Mouse (Mus musculus): ENCODE results near the gene Adgra1. TPM values are rescaled to one million over a fixed set of nuclear protein-coding genes. Genes with fewer than 3 reads are reported as not detected.

The Adgra1 gene
- total RNA-seq (2021) = 10 to 100 TPM; 45.8 to 48.8 TPM
- long read RNA-seq, experiment 1, full-length matches to known transcripts = 14 of 31 reads
- long read RNA-seq, experiment 1, partial matches to known transcripts = 12 of 31 reads
- long read RNA-seq, experiment 1, other reads (novel, unspliced or antisense) = 5 of 31 reads
- long read RNA-seq, experiment 2, full-length matches to known transcripts = 11 of 30 reads
- long read RNA-seq, experiment 2, partial matches to known transcripts = 15 of 30 reads
- long read RNA-seq, experiment 2, other reads (novel, unspliced or antisense) = 4 of 30 reads

DNA sequence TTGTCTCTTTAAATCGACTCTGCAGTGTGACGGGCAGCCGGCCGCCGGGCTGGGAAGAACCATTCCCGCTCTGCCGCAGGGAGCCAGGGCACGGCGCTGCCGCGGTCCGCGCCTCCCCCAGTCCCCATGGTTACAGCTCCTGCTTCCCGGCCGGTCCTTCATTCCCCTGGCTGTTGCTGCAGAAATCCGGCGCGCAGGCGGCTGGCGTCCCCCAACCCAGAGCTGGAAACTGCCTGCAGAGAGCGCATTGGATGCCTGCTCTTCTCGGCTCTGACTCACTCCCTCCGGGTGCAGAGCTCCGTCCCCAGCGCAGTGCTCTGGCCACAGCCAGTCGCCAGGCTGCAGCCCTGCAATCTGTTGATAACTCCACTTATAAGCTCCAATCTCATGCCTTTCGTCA, at the start of gene Adgra1:
Adgra1 (plus strand) TSS at position 139 of the 400 bp plus-strand sequence.
- Histone ChIP-seq H3K4me3 (peak within 1 kb of the TSS; percentile 70), H3K27ac (peak within 1 kb of the TSS; percentile 88)
- TF ChIP-seq CTCF (conservative IDR thresholded peaks at IDR 0.05) = peak; percentile 45
- peak; percentile 90 to 94 for DNase-seq (ENCODE audit: low spot score in 2 of 2)

DNA sequence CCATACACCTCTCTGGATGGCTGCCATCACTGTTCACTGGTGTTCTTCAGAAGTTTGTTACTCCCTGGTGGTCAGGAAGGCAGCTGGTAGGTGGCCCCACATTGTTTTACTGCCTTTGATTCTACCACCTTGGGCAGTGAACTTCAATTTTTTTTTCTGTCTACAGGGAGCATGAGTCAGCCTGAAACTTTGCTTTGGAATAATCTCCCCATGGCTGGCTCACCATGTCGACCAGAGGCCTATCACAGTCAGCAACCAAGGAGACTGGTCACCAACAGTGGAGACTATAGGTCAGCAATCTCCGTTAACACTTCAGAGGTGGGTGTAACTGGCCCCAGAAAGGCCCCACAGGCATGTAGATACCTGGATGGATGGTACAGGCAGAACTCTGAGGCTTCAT, 46.6 kb upstream of the Adgra1 start:
- DNase-seq (ENCODE audit: low spot score in 2 of 2) = no peak
- no peak overlapping the region for H3K4me3 ChIP-seq
- H3K27ac ChIP-seq = no peak overlapping the region
- no peak for TF ChIP-seq CTCF (conservative IDR thresholded peaks at IDR 0.05)

DNA sequence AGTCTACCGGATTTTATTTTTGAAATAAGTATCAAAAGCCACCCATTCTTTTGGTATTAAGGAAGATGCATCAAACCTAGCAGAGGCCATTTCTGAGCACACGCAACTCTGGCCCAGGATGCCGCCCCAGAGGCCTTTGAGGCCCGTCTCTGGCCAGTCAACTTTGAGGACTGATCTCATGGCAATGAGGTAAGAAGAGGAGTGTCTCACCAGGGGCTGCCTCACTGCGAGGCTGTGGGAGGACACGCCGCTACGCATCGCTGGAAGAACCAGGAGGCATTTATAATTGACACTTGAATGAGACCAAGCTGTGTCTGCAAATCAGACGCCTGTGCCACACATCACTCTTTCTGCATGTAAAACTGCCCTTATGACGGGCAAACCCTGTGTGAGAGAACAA, 45.0 kb upstream of the Adgra1 start:
- DNase-seq (ENCODE audit: low spot score in 2 of 2) = no peak
- TF ChIP-seq CTCF (conservative IDR thresholded peaks at IDR 0.05) = no peak
- Histone ChIP-seq H3K4me3 (no peak overlapping the region), H3K27ac (no peak overlapping the region)

DNA sequence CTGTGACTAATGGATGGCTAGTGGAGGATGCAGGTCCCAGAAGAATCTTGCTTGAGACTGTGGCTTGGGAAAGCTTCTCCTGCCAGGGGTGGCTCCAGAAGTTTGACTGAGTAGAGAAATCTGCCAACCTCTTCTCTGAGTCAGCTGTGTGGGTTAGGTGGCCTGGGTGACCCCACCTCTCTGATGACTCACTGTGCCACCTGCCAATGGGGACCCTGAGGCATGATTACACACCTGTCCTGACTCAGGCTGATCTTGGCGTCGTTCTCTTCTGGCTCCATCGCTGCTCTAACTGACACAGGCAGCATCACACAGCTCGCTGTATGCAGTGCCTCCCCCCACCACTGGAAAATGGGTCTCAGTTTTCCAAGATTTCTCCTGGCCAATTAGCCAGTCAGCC, 44.3 kb upstream of the Adgra1 start:
- no peak for DNase-seq (ENCODE audit: low spot score in 2 of 2)

DNA sequence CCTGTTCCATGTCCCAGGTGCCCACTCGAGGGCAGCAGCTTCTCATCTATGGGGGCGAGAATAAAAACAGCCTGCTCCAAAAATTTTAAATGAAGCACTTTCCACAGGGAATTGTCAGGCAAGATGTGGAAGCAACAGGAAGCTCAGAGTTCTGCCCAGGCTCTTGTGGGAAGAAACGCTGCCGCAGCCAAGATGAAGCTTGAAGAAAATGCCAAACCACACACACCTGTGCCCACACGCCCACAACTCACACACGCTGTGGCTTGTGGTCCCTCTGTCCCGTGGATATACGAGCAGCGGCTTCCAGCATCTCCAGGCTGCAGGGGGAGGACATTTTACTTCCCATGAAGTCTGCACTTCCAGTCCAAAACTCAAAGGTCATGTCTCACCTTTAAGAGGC, 42.4 kb upstream of the Adgra1 start:
- DNase-seq (ENCODE audit: low spot score in 2 of 2) = peak; percentile 21 to 38
- no peak overlapping the region for H3K4me3 ChIP-seq
- no peak for TF ChIP-seq CTCF (conservative IDR thresholded peaks at IDR 0.05)
- no peak overlapping the region for H3K27ac ChIP-seq

More for the DNA sequence above, 44.3 kb upstream of the Adgra1 start:
- Histone ChIP-seq H3K27ac (no peak overlapping the region), H3K4me3 (no peak overlapping the region)
- 0 out of 2 replicates have a peak, but pooled peaks have one; percentile 5 for TF ChIP-seq CTCF (conservative IDR thresholded peaks at IDR 0.05)

DNA sequence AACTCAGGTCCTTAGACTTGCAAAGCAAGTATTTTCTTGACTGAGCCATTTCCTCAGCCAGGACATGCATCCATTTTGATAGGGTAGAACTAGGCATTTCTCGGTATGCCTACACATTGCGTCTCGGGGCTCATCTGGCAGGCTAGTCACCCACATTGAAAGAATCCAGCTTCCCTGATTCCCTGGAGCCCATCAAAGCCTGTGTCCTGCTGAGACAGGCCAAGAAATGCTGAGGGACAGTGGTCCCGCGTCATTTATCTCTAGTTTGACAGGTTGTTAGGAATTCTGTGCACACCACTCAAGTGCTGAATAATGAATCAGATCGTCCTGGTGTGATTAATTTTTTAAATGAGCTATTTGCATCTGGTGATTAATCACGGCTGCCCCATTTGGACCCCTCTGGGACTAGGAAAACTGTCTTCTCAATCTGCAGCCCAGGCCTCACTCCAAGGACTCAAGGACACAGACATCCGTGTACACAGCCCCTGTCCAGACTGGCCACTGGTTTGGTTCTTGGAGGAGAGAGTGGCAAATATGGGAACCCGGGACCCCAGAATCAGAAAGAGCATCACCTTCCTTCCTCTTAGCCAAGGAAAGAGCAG, 38.9 kb upstream of the Adgra1 start:
- Histone ChIP-seq H3K4me3 (no peak overlapping the region), H3K27ac (no peak overlapping the region)
- no peak for DNase-seq (ENCODE audit: low spot score in 2 of 2)
- no peak for TF ChIP-seq CTCF (conservative IDR thresholded peaks at IDR 0.05)

DNA sequence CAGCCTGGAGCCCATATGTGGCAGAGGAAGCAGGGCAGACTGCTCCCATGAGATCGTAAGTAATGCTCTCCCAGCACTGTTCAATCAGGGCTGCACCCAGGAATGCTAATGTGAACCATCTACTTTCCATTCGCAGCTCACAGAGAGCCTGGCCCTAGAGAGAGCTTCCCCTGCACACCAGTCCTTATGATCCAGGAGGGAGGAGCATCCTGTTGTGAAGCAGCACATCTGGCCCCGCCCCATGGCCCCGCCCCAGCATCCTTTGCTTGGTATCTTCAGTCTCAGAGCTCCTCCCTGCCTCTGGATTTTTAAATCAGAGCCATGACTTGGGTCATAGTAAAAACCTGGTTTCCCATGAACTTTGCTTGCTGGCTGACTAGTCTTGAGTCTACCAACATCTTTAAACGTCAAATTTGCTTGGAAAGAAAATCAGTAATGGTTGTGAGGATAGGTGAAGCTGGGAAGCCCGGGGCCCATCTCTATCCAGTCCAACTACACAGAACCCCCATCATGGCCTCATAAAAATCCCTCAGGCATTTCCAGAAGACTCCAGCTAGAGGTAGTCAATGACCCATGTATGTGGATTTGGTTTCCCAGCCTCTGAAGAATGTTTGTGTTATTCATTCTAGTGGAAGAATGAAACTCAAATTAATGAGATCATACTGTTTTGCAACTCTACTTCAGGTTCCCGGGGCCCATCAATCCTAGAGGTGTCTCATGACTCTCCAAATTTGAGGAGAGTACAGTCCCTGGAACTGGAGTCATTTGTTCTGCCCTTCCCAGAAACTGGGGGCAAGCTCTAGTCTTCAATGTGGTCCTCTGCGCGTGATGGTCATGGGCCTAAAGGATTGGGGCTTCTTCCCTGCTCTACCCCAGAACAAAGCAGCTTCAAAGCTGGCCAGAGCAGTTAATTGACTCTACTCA, 36.5 kb upstream of the Adgra1 start:
- Histone ChIP-seq H3K4me3 (no peak overlapping the region), H3K27ac (no peak overlapping the region)
- no peak for TF ChIP-seq CTCF (conservative IDR thresholded peaks at IDR 0.05)
- no peak for DNase-seq (ENCODE audit: low spot score in 2 of 2)

DNA sequence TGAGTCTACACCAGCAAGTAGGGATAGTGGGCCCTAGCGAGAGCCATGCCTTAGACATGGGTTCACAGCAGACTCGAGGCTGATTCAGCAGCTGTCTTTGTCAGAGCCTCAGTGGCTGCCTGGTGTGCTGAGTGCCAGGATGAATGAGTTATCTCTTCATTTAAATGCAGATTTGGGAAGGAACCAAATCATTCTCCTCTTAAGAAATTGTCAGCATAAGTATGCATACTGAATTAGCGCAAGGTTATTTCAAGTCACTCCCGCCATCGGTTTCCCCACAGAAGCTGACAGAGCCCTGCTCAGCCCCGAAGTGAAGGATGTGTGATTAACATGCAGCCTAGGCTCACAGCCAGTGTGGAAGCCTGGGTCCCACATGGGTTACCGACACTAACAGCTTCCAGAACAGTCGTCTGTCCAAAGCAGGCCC, 27.8 kb upstream of the Adgra1 start:
- Histone ChIP-seq H3K27ac (no peak overlapping the region), H3K4me3 (no peak overlapping the region)
- peak in 1 of 2 experiments; percentile 47 for DNase-seq (ENCODE audit: low spot score in 2 of 2)
- TF ChIP-seq CTCF (conservative IDR thresholded peaks at IDR 0.05) = no peak

DNA sequence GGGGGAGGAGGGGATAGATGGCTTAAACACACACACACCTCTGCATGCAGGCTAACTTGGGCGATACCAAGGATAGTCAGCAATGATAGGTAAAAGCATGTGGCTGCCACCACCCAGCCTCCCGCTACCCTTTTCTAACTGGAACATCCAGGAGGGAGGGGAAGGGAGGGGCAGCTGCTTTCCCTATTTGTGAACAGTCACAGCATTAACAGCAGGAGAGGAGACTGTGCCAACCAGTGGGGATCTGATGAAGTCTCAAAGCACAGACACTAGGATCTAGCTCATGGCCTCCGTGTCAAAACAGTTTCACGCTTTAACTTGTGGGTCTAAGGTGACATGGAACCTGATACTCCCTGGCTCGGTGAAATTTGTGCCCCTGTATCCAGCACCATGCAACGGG, 23.9 kb upstream of the Adgra1 start:
- peak in 1 of 2 experiments; percentile 23 for DNase-seq (ENCODE audit: low spot score in 2 of 2)
- TF ChIP-seq CTCF (conservative IDR thresholded peaks at IDR 0.05) = no peak
- no peak overlapping the region for H3K27ac ChIP-seq
- no peak overlapping the region for H3K4me3 ChIP-seq

DNA sequence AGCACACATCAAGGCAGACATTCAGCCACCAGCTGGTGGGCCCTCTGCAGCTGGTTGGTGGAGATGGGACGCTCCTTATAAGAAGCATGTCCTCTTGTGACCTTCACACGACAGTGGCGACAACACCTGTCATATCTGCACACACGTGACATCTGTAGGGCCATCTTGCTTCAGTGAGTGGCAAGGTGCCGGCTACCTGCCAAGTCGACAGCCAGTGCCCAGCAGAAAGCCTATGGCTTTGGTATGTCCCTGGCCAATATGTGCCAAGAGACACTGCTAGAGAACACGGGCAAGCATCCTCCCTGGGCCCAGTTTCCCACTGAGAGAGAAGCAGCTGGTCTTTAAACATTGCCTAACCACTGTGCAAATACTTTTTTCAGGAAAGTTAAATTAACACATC, 22.3 kb upstream of the Adgra1 start:
- TF ChIP-seq CTCF (conservative IDR thresholded peaks at IDR 0.05) = no peak
- H3K4me3 ChIP-seq = no peak overlapping the region
- DNase-seq (ENCODE audit: low spot score in 2 of 2) = no peak
- no peak overlapping the region for H3K27ac ChIP-seq

DNA sequence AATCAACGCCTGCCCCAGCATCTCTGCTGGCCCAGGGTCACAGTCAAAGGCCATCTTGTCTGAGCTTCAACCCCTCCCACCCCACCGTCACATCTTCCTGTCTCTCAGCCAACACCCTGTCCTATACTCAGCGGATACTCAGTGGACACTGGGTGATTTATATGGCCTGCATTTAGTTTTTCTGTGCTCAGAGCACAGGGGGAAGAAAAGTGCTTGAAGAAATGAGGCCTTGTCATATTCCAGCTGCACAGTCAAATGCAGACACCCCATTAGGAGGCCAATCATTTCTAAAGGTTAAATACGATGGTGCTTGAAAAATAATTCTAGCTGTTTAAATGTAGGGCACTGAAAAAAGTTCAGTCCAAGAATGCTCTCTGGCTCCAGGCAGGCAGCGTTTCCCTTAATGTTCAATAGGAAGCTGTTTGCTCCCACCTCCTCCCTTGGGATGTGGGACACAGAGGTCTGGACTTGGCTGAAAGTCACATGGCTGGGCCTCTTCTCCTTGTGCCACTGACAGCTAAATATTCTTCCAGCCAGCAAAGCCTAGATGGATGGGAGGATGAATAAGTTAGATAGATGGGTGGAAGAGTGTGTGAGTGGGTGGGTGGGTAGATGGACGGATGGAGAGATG, 20.3 kb upstream of the Adgra1 start:
- no peak overlapping the region for H3K4me3 ChIP-seq
- DNase-seq (ENCODE audit: low spot score in 2 of 2) = no peak
- TF ChIP-seq CTCF (conservative IDR thresholded peaks at IDR 0.05) = no peak
- no peak overlapping the region for H3K27ac ChIP-seq

DNA sequence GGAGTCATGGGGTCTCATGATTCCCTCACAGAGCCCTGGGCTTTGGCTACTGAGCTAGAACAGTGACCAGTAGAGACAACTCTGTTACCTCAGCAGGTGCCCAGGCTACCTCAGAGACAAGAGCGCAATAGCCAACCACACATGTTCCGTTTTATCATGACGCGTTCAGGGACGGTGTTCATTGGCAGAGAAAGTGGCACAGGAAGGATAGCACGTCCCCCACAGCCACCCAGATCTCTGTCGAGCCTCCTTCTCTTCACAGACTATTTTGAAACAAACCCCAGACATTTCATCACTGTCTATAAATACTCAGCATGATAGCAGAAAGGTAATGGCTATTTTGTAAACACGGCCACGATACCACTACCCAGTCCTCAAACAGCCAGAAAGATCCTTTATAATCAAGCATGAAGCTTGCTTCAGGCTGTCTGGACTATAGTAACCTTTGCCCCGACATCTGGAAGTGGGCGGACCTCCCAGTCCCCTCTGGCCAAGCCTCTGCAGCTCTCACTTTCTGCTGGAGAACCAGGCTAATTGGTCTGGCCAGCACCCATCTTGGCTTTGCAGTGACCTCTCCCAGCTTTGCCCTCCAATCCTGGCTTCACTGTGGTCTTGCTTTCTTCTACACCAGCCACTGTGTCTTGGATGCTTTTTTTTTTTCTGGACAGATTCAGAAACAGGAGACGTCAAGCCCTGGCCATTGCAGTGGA, 11.5 kb upstream of the Adgra1 start:
- Histone ChIP-seq H3K27ac (no peak overlapping the region), H3K4me3 (no peak overlapping the region)
- no peak for DNase-seq (ENCODE audit: low spot score in 2 of 2)
- TF ChIP-seq CTCF (conservative IDR thresholded peaks at IDR 0.05) = no peak
